Mouse (Mus musculus) heart, embryonic 13.5 days (tissue): ENCODE data around the gene Filip1l. TPM values are rescaled to one million over a fixed set of nuclear protein-coding genes. Genes with fewer than 3 reads are reported as not detected.

Experiments
- ATAC-seq: fragments of 200-750 bp; cut with Nextera tagmentation; 2 replicates; pipeline ENCODE4 v1.8.0; 2017; ENCODE audit warnings: moderate TSS enrichment; ENCODE audit not compliant: insufficient number of reproducible peaks, low FRiP score, low TSS enrichment; ENCODE audit errors: extremely low read depth
- H3K27ac ChIP-seq: fragments of 300-500 bp; sonication (generic); replicated peaks from 2 replicates; pipeline ENCODE4 v1.5.1; 2015; ENCODE audit warnings: moderate library complexity, mild to moderate bottlenecking, inconsistent platforms
- H3K27me3 ChIP-seq: fragments of 300-500 bp; sonication (generic); replicated peaks from 2 replicates; pipeline ENCODE4 v1.6.1; 2015; ENCODE audit warnings: mild to moderate bottlenecking, inconsistent platforms
- H3K36me3 ChIP-seq: fragments of 300-500 bp; sonication (generic); 2 replicates; pipeline ENCODE4 v1.6.1; 2015; ENCODE audit warnings: mild to moderate bottlenecking, inconsistent platforms
- H3K4me1 ChIP-seq: fragments of 300-500 bp; sonication (generic); 2 replicates; pipeline ENCODE4 v1.6.1; 2015; ENCODE audit warnings: inconsistent platforms
- H3K4me2 ChIP-seq: fragments of 300-500 bp; sonication (generic); 2 replicates; pipeline ENCODE4 v1.6.1; 2015; ENCODE audit warnings: inconsistent platforms, mild to moderate bottlenecking, moderate library complexity
- H3K4me3 ChIP-seq: fragments of 300-500 bp; sonication (generic); 2 replicates; pipeline ENCODE4 v1.5.1; 2015; ENCODE audit warnings: moderate library complexity, mild to moderate bottlenecking, inconsistent platforms
- H3K9ac ChIP-seq: fragments of 300-500 bp; sonication (generic); 2 replicates; pipeline ENCODE4 v1.6.1; 2015; ENCODE audit warnings: inconsistent platforms, mild to moderate bottlenecking, moderate library complexity
- H3K9me3 ChIP-seq: fragments of 300-500 bp; sonication (generic); 2 replicates; pipeline ENCODE4 v1.6.1; 2016; ENCODE audit warnings: inconsistent platforms
- WGBS: fragments of 180-500 bp; shearing (Covaris S2); methylation state at CpG from one replicate; pipeline ENCODE4 v1.1.7; 2015; ENCODE audit warnings: mixed read lengths; 5-methylcytosine and 5-hydroxymethylcytosine counted together
- polyA plus RNA-seq: library from polyadenylated mRNA; unstranded; fragments of >200 nt; fragmentation: Nextera tagmentation; extraction: Ambion mirVana; gene quantifications from 2 replicates; pipeline ENCODE4 v1.2.1, GENCODE M21; 2015

The Filip1l gene
- polyA plus RNA-seq, 1 experiment from 2014 or later, result 19.3 TPM

GRCm38 (mm10) chr16:57421680-57422417 lies 69.0 kb downstream of the Filip1l start:
- Histone ChIP-seq H3K9me3 (no peaks in the 10 kb centered on the region), H3K4me3 (no peak overlapping the region), H3K4me2 (no peak overlapping the region), H3K36me3 (no peaks in the 10 kb centered on the region), H3K27me3 (no peaks in the 10 kb centered on the region), H3K4me1 (peaks cover 75% of the 10 kb centered on the region), H3K9ac (no peak overlapping the region), H3K27ac (peak overlapping the region; percentile 82)
- ATAC-seq, result no peak
- WGBS, result 82% methylated on average over 7 of the region's 7 CpGs

GRCm38 (mm10) chr16:57423001-57423800 lies 70.3 kb downstream of the Filip1l start:
- Histone ChIP-seq H3K9ac (no peak overlapping the region), H3K36me3 (no peaks in the 10 kb centered on the region), H3K27me3 (no peaks in the 10 kb centered on the region), H3K4me2 (no peak overlapping the region), H3K9me3 (no peaks in the 10 kb centered on the region), H3K4me3 (no peak overlapping the region), H3K27ac (peak overlapping the region; percentile 24; the same call in 1 of the 2 replicates), H3K4me1 (peaks cover 77% of the 10 kb centered on the region)
- ATAC-seq, result no peak
- WGBS, result 66% methylated on average over 6 of the region's 6 CpGs

- Histone ChIP-seq H3K36me3 (no peaks in the 10 kb centered on the region), H3K4me3 (no peak overlapping the region), H3K4me1 (peaks cover 56% of the 10 kb centered on the region), H3K27ac (peak overlapping the region; percentile 75), H3K9me3 (no peaks in the 10 kb centered on the region), H3K9ac (no peak overlapping the region), H3K27me3 (no peaks in the 10 kb centered on the region), H3K4me2 (no peak overlapping the region)
- no peak for ATAC-seq
- 72% methylated on average over 10 of the region's 10 CpGs for WGBS
Measured at GRCm38 (mm10) chr16:57426680-57427079, 73.8 kb downstream of the Filip1l start.

- H3K4me2 ChIP-seq, result no peak overlapping the region
- 47% methylated on average over 7 of the region's 7 CpGs for WGBS
- no peak overlapping the region for H3K4me3 ChIP-seq
- H3K4me1 ChIP-seq, result peaks cover 50% of the 10 kb centered on the region
- H3K9me3 ChIP-seq, result no peaks in the 10 kb centered on the region
- H3K27ac ChIP-seq, result peak overlapping the region; percentile 75
- H3K36me3 ChIP-seq, result no peaks in the 10 kb centered on the region
- H3K27me3 ChIP-seq, result no peaks in the 10 kb centered on the region
- H3K9ac ChIP-seq, result no peak overlapping the region
- no peak for ATAC-seq
Measured at GRCm38 (mm10) chr16:57427516-57428285, 74.8 kb downstream of the Filip1l start.

- H3K27ac ChIP-seq, result peak overlapping the region; percentile 36; the same call in 1 of the 2 replicates
- no peaks in the 10 kb centered on the region for H3K9me3 ChIP-seq
- H3K4me1 ChIP-seq, result peaks cover 46% of the 10 kb centered on the region
- ATAC-seq, result no peak
- H3K27me3 ChIP-seq, result no peaks in the 10 kb centered on the region
- no peak overlapping the region for H3K4me3 ChIP-seq
- no peaks in the 10 kb centered on the region for H3K36me3 ChIP-seq
- WGBS, result 59% methylated on average over 5 of the region's 5 CpGs
- H3K9ac ChIP-seq, result no peak overlapping the region
- no peak overlapping the region for H3K4me2 ChIP-seq
Measured at GRCm38 (mm10) chr16:57428977-57429376, 76.1 kb downstream of the Filip1l start.

GRCm38 (mm10) chr16:57431294-57431693 lies 78.4 kb downstream of the Filip1l start:
- 76% methylated on average over 3 of the region's 3 CpGs for WGBS
- Histone ChIP-seq H3K9ac (no peak overlapping the region), H3K4me1 (peaks cover 28% of the 10 kb centered on the region), H3K9me3 (no peaks in the 10 kb centered on the region), H3K27me3 (no peaks in the 10 kb centered on the region), H3K36me3 (no peaks in the 10 kb centered on the region), H3K4me2 (no peak overlapping the region), H3K27ac (no peak overlapping the region), H3K4me3 (no peak overlapping the region)
- no peak for ATAC-seq

- Histone ChIP-seq H3K4me3 (no peak overlapping the region), H3K4me1 (peaks cover 15% of the 10 kb centered on the region), H3K27me3 (no peaks in the 10 kb centered on the region), H3K4me2 (no peak overlapping the region), H3K36me3 (no peaks in the 10 kb centered on the region), H3K9ac (no peak overlapping the region), H3K9me3 (no peaks in the 10 kb centered on the region), H3K27ac (no peak overlapping the region)
- no peak for ATAC-seq
- 63% methylated on average over 4 of the region's 4 CpGs for WGBS
Measured at GRCm38 (mm10) chr16:57433173-57433572, 80.3 kb downstream of the Filip1l start.

GRCm38 (mm10) chr16:57433671-57434070 lies 80.8 kb downstream of the Filip1l start:
- WGBS, result 82% methylated on average over 6 of the region's 6 CpGs
- H3K9me3 ChIP-seq, result no peaks in the 10 kb centered on the region
- H3K4me2 ChIP-seq, result no peak overlapping the region
- no peaks in the 10 kb centered on the region for H3K36me3 ChIP-seq
- no peak for ATAC-seq
- no peak overlapping the region for H3K4me3 ChIP-seq
- no peaks in the 10 kb centered on the region for H3K27me3 ChIP-seq
- H3K4me1 ChIP-seq, result peaks cover 11% of the 10 kb centered on the region
- H3K27ac ChIP-seq, result no peak overlapping the region
- no peak overlapping the region for H3K9ac ChIP-seq

GRCm38 (mm10) chr16:57434640-57435039 lies 81.7 kb downstream of the Filip1l start:
- Histone ChIP-seq H3K9ac (no peak overlapping the region), H3K9me3 (no peaks in the 10 kb centered on the region), H3K4me2 (no peak overlapping the region), H3K4me3 (no peak overlapping the region), H3K36me3 (no peaks in the 10 kb centered on the region), H3K27me3 (no peaks in the 10 kb centered on the region), H3K27ac (no peak overlapping the region), H3K4me1 (peaks cover 5% of the 10 kb centered on the region; the same call in 1 of the 2 replicates)
- no peak for ATAC-seq
- 64% methylated on average over 3 of the region's 3 CpGs for WGBS

GRCm38 (mm10) chr16:57437523-57438287 lies 84.8 kb downstream of the Filip1l start:
- Histone ChIP-seq H3K4me2 (no peak overlapping the region), H3K4me3 (no peak overlapping the region), H3K27me3 (no peaks in the 10 kb centered on the region), H3K9me3 (no peaks in the 10 kb centered on the region), H3K4me1 (peaks cover 17% of the 10 kb centered on the region), H3K36me3 (no peaks in the 10 kb centered on the region), H3K27ac (peak overlapping the region; percentile 53), H3K9ac (no peak overlapping the region)
- WGBS, result 74% methylated on average over 11 of the region's 11 CpGs
- no peak for ATAC-seq
